Mouse (Mus musculus): ENCODE measurements around the gene Itgb3bp. TPM values are rescaled to one million over a fixed set of nuclear protein-coding genes. Genes with fewer than 3 reads are reported as not detected.

Itgb3bp gene
- polyA plus RNA-seq, 1 experiment from 2014 or later, result 27.8 TPM

DNA sequence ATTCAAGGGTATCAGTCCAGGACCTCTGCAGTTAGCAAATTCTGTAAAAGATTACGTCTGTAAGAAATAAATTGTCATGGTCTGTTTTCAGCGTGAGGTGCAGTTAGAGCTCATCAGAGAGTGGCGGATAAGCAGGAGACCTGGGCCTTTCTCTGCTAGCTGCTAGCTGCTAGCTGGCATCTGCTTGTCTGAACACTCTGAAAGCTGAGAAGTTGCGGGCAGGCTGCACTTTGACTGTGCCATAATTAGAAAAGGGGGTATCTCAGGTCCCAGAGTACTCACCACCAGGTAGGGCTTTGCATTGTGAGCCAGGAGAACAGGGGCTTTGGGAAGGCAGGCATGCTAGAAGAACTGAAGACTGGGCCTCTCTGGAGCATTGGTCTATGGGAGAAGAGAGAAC lies 2.2 kb upstream of the Itgb3bp start:
- no peak for DNase-seq
- H3K27ac ChIP-seq, result no peak overlapping the region
- no peaks in the 10 kb centered on the region for H3K9me3 ChIP-seq (replicated peaks)
- H3K27me3 ChIP-seq, result no peaks in the 10 kb centered on the region
- ATAC-seq (ENCODE audit: low read depth), result no peak
- peaks cover 5% of the 10 kb centered on the region; the same call in 1 of the 2 replicates for H3K36me3 ChIP-seq
- H3K9ac ChIP-seq, result no peak overlapping the region
- H3K4me1 ChIP-seq (replicated peaks), result peaks cover 47% of the 10 kb centered on the region
- 73% methylated on average over 4 of the region's 4 CpGs for WGBS (ENCODE audit: insufficient replicate concordance)
- peak overlapping the region; percentile 86; the same call in 1 of the 2 replicates for H3K4me2 ChIP-seq
- H3K4me3 ChIP-seq (replicated peaks), result no peak overlapping the region

DNA sequence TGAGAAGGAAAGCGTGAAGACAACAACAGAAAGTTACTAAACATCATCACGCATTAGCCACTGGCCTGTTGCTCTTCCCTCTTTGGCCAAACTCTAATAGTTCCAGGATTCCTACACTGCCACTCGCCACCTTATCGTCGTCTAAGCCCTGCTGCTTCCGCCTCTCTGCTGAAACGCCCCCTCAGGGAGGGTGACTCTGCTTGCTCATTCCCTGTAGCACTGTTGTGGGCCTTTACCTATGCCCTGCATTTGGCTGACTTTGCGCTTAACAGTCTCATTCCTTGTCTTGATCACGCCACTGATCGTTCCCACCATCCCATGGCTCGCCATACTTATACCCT lies 1.6 kb upstream of the Itgb3bp start:
- Histone ChIP-seq H3K36me3 (peaks cover 5% of the 10 kb centered on the region; the same call in 1 of the 2 replicates), H3K9ac (peak overlapping the region; percentile 1; the same call in 1 of the 2 replicates), H3K27me3 (no peaks in the 10 kb centered on the region), H3K4me1 (replicated peaks) (peaks cover 53% of the 10 kb centered on the region), H3K4me3 (replicated peaks) (0 out of 2 replicates have a peak overlapping the region, but pooled peaks have one; percentile 67), H3K27ac (no peak overlapping the region), H3K4me2 (peak overlapping the region; percentile 86), H3K9me3 (replicated peaks) (no peaks in the 10 kb centered on the region)
- DNase-seq (no peak), ATAC-seq (ENCODE audit: low read depth) (no peak)
- WGBS (ENCODE audit: insufficient replicate concordance), result 61% methylated on average over 11 of the region's 11 CpGs

GRCm38 (mm10) chr4:99930518-99931239 lies 1.1 kb upstream of the Itgb3bp start:
- no peak for ATAC-seq (ENCODE audit: low read depth)
- Histone ChIP-seq H3K4me3 (replicated peaks) (peak overlapping the region; percentile 67), H3K36me3 (peaks cover 5% of the 10 kb centered on the region; the same call in 1 of the 2 replicates), H3K4me1 (replicated peaks) (peaks cover 56% of the 10 kb centered on the region), H3K27ac (peak overlapping the region; percentile 82; the same call in 1 of the 2 replicates), H3K9me3 (replicated peaks) (no peaks in the 10 kb centered on the region), H3K9ac (peak overlapping the region; percentile 1; the same call in 1 of the 2 replicates), H3K4me2 (peak overlapping the region; percentile 86), H3K27me3 (no peaks in the 10 kb centered on the region)
- WGBS (ENCODE audit: insufficient replicate concordance), result 51% methylated on average over 10 of the region's 10 CpGs
- DNase-seq, result no peak

DNA sequence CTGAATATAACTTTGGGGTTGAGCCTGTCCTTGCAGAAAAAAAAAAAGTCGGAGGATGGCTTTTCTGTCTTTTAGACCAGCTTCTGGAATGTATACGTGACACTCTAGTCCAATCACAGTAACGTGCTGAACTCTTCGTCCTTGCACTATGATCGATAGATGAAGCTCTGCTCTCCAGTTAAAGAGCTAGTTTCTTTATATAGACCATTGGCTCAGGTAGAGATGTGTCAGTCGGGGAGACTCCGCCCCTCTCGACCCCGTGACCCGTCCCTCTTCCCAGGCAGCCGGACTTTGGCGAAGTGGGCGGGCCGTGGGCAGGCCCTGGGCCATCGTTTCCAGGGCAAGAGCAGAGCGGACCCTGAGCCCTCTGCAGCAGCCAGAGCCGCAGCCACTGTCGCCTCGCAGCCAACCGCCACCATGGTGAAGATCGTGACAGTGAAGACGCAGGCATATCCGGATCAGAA lies 432 bp downstream of the Itgb3bp start, which contains the start of gene Pgm1:
Pgm1 (plus strand) TSS at position 266 of the 464 bp plus-strand sequence.
- 2% methylated on average over 23 of the region's 23 CpGs for WGBS (ENCODE audit: insufficient replicate concordance)
- H3K4me3 ChIP-seq (replicated peaks), result peak within 1 kb of the TSS; percentile 67
- no peaks in the 10 kb centered on the region for H3K9me3 ChIP-seq (replicated peaks)
- H3K27me3 ChIP-seq, result no peaks in the 10 kb centered on the region
- H3K9ac ChIP-seq, result peak within 1 kb of the TSS; percentile 73
- peak; percentile 78 for DNase-seq
- peaks cover 56% of the 10 kb centered on the region for H3K4me1 ChIP-seq (replicated peaks)
- peak within 1 kb of the TSS; percentile 86 for H3K4me2 ChIP-seq
- H3K36me3 ChIP-seq, result no peaks in the 10 kb centered on the region
- peak; percentile 84 for ATAC-seq (ENCODE audit: low read depth)
- H3K27ac ChIP-seq, result peak within 1 kb of the TSS; percentile 82

DNA sequence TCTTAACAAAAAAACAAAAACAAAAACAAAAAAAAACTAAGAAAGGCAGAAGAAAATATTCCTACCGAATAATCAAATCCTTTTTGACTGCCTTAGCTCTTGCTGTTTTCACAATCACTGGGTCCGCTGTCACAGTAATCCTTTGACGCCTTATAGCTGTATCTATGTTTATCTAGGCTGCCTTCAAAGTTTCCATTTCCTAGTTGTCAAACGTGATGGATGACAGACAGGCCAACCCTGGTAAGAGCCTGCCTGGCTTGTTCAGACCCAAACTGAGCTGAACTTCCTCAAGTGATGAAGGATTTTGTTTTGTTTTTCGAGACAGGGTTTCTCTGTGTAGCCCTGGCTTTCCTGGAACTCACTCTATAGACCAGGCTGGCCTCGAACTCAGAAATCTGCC lies 1.1 kb downstream of the Itgb3bp start:
- peak overlapping the region; percentile 86; the same call in 1 of the 2 replicates for H3K4me2 ChIP-seq
- WGBS (ENCODE audit: insufficient replicate concordance), result 24% methylated on average over 6 of the region's 6 CpGs

GRCm38 (mm10) chr4:99926380-99926779 lies 3.2 kb downstream of the Itgb3bp start:
- Histone ChIP-seq H3K27me3 (no peaks in the 10 kb centered on the region), H3K4me3 (replicated peaks) (no peak overlapping the region), H3K4me2 (no peak overlapping the region), H3K9ac (no peak overlapping the region), H3K9me3 (replicated peaks) (no peaks in the 10 kb centered on the region), H3K4me1 (replicated peaks) (peaks cover 43% of the 10 kb centered on the region), H3K36me3 (no peaks in the 10 kb centered on the region), H3K27ac (no peak overlapping the region; the same call in 1 of the 2 replicates)
- ATAC-seq (ENCODE audit: low read depth) (peak; percentile 65), DNase-seq (peak; percentile 60)
- 48% methylated on average over 4 of the region's 4 CpGs for WGBS (ENCODE audit: insufficient replicate concordance)

More for the DNA sequence above, 1.1 kb downstream of the Itgb3bp start:
- peak overlapping the region; percentile 82 for H3K27ac ChIP-seq
- no peak for DNase-seq
- peaks cover 52% of the 10 kb centered on the region for H3K4me1 ChIP-seq (replicated peaks)
- H3K9ac ChIP-seq, result no peak overlapping the region
- no peaks in the 10 kb centered on the region for H3K9me3 ChIP-seq (replicated peaks)
- no peak for ATAC-seq (ENCODE audit: low read depth)
- no peak overlapping the region for H3K4me3 ChIP-seq (replicated peaks)
- H3K36me3 ChIP-seq, result no peaks in the 10 kb centered on the region
- no peaks in the 10 kb centered on the region for H3K27me3 ChIP-seq

DNA sequence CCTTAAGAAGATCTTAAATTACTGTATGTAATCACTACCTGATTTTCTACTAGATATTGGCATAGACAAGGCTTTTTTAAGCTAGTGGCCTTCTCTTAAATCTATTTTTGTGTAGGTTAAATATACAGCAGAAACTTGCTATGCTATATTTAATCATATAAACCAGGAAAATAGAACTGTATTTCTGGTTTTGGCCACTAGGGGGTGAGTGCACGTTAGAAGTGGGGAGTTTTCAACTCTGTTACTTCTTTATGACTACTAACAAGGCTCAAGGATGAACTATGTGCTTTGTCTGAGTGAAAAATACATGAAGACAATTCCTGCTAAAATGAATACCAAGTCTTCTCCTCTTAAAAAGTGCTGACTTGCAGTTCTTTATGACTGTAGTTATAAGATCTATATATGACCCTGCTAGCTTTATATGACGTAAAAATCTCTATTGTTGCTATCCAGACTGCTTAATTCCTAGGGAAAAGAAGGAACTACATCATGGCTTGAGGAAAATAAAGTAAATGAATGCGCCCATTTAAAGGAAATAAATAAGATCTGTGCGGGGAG lies 15.6 kb downstream of the Itgb3bp start:
- no peak for DNase-seq
- Histone ChIP-seq H3K4me3 (replicated peaks) (no peak overlapping the region), H3K36me3 (no peaks in the 10 kb centered on the region), H3K9me3 (replicated peaks) (no peaks in the 10 kb centered on the region), H3K4me2 (no peak overlapping the region), H3K27ac (no peak overlapping the region), H3K27me3 (no peaks in the 10 kb centered on the region), H3K4me1 (replicated peaks) (no peaks in the 10 kb centered on the region), H3K9ac (no peak overlapping the region)
- 58% methylated on average over 4 of the region's 4 CpGs for WGBS (ENCODE audit: insufficient replicate concordance)
- no peak for ATAC-seq (ENCODE audit: low read depth)

- no peak for ATAC-seq (ENCODE audit: low read depth)
- no peaks in the 10 kb centered on the region for H3K27me3 ChIP-seq
- no peaks in the 10 kb centered on the region for H3K4me1 ChIP-seq (replicated peaks)
- DNase-seq, result no peak
- H3K9ac ChIP-seq, result no peak overlapping the region
- no peaks in the 10 kb centered on the region for H3K9me3 ChIP-seq (replicated peaks)
- no peak overlapping the region for H3K4me3 ChIP-seq (replicated peaks)
- H3K27ac ChIP-seq, result no peak overlapping the region
- H3K36me3 ChIP-seq, result no peaks in the 10 kb centered on the region
- no peak overlapping the region for H3K4me2 ChIP-seq
These were observed 47.2 kb downstream of the Itgb3bp start for GRCm38 (mm10) chr4:99882405-99882804.

DNA sequence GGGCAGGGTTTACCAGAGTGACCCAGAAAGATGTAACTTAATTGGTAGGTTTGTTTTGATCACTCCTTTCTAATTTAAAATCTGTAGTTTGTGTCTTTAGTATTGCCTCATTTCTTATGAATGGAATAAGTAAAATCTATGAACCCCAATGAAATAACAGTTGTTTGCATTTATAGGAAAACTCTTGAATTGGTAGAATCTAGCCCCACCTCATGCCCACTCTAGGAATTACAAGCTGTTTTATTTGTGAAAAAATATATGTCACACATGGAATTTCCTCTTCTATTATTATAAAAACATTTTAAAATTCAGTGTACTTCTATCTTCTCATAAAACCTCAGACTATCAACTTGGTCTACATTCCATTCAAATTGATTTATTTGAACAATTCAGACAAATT lies 47.7 kb downstream of the Itgb3bp start:
- no peak overlapping the region for H3K4me3 ChIP-seq (replicated peaks)
- H3K9me3 ChIP-seq (replicated peaks), result no peaks in the 10 kb centered on the region
- DNase-seq (no peak), ATAC-seq (ENCODE audit: low read depth) (no peak)
- H3K9ac ChIP-seq, result no peak overlapping the region
- H3K36me3 ChIP-seq, result no peaks in the 10 kb centered on the region
- H3K4me1 ChIP-seq (replicated peaks), result no peaks in the 10 kb centered on the region
- no peak overlapping the region for H3K4me2 ChIP-seq
- H3K27ac ChIP-seq, result no peak overlapping the region
- no peaks in the 10 kb centered on the region for H3K27me3 ChIP-seq

- Histone ChIP-seq H3K9me3 (replicated peaks) (no peaks in the 10 kb centered on the region), H3K27ac (peak within 1 kb of the TSS; percentile 72), H3K27me3 (no peaks in the 10 kb centered on the region), H3K9ac (peak within 1 kb of the TSS; percentile 77), H3K4me1 (replicated peaks) (peaks cover 13% of the 10 kb centered on the region), H3K4me2 (peak within 1 kb of the TSS; percentile 79), H3K36me3 (no peaks in the 10 kb centered on the region), H3K4me3 (replicated peaks) (peak within 1 kb of the TSS; percentile 73)
- WGBS (ENCODE audit: insufficient replicate concordance), result 1% methylated on average over 48 of the region's 48 CpGs
- ATAC-seq (ENCODE audit: low read depth) (peak; percentile 92), DNase-seq (peak; percentile 78)
These were observed 100.2 kb downstream of the Itgb3bp start, which contains the start of gene Efcab7 for GRCm38 (mm10) chr4:99829094-99830073. Gene Efcab7 (plus strand): TSS chr4:99829198.

- peak overlapping the region; percentile 73 for H3K4me3 ChIP-seq (replicated peaks)
- no peaks in the 10 kb centered on the region for H3K27me3 ChIP-seq
- DNase-seq (no peak), ATAC-seq (ENCODE audit: low read depth) (peak; percentile 15; the same call in 1 of the 2 replicates)
- peak overlapping the region; percentile 72 for H3K27ac ChIP-seq
- WGBS (ENCODE audit: insufficient replicate concordance), result 0% methylated on average over 7 of the region's 7 CpGs
- H3K36me3 ChIP-seq, result no peaks in the 10 kb centered on the region
- no peaks in the 10 kb centered on the region for H3K9me3 ChIP-seq (replicated peaks)
- peak overlapping the region; percentile 77 for H3K9ac ChIP-seq
- H3K4me1 ChIP-seq (replicated peaks), result peaks cover 13% of the 10 kb centered on the region
- peak overlapping the region; percentile 79 for H3K4me2 ChIP-seq
These were observed 100.9 kb downstream of the Itgb3bp start for GRCm38 (mm10) chr4:99828739-99829093.

Data from liver, embryonic 13.5 days (tissue).